Mouse (Mus musculus) megakaryocyte-erythroid progenitor cell, adult 5-6 weeks (primary cell): ENCODE data around the gene B2m. TPM values are rescaled to one million over a fixed set of nuclear protein-coding genes. Genes with fewer than 3 reads are reported as not detected.
A peak's percentile ranks its signal among the peaks of the same experiment; 100 is the strongest.

Experiments used
- ATAC-seq: replicated peaks from 2 replicates; pipeline ENCODE4 v1.8.0; 2016; ENCODE audit warnings: mild to moderate bottlenecking, inconsistent platforms; ENCODE audit not compliant: severe bottlenecking, poor library complexity, low FRiP score, low TSS enrichment
- total RNA-seq, 2 experiments: library from RNA; stranded (forward) in 1 of 2; stranded (reverse) in 1 of 2; fragments of 200-1000, 215-1000 nt in 1 of 2; fragments of >200 nt in 1 of 2; fragmentation: Nextera tagmentation in 1 of 2; gene quantifications; 2 replicates each; pipeline ENCODE4 v1.2.3; 2014 to 2017

Gene B2m
- total RNA-seq, 2 experiments from 2014 or later = 1,448 to 1,891 TPM

DNA sequence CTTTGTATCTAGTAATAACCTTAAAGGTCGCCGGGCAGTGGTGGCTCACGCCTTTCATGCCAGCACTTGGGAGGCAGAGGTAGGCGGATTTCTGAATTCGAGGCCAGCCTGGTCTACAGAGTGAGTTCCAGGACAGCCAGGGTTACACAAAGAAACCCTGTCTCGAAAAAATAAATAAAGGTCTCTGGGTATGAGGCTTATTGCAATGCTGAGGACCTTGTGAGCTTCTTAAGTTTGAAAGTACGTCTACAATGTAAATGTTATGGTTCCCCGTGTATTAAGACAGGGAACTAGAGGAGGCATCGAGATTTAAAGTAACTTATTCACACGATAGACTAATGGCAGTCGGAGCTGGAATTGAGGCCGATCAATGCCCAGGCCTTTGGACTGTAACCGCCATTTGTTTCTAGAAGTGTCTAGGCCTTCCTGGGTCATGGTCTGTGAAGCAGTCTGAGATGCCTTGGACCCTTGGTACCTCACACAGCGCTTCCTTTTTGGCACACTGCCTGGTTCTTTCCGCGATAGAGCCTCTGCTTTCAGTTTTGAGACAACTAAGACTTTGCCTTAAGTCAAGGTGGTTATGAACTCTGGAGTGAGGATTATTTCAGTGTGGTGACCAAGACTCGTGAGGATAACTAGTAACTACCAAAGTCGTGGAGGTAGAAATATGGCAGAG, 894 bp downstream of the B2m start:
- peak; percentile 14; the same call in 1 of the 2 replicates for ATAC-seq

GRCm38 (mm10) chr2:122149316-122149715, 1.8 kb downstream of the B2m start:
- no peak for ATAC-seq

- no peak for ATAC-seq
Observed at GRCm38 (mm10) chr2:122149716-122150115, 2.2 kb downstream of the B2m start.

DNA sequence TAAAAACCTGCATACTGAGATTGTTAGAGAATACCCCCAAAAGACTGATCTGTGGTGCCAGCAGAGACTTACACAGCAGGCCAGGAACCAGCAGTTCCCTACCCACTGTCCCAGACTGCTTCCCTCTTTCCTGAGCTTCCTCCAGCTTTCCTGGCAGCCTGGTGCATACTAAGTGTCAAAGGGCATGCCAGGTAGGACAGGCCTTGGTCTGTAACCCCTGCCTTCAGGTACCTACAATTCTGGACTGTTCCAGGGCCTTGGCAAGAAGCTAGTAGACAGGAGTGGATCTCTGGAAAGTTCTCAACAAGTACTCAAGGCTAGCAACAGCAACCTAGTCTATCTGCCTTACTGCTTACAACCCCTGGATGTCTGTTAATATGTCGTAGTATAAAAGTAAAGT, 3.7 kb downstream of the B2m start:
- no peak for ATAC-seq

- no peak for ATAC-seq
Observed at GRCm38 (mm10) chr2:122152850-122153249, 5.4 kb downstream of the B2m start.

DNA sequence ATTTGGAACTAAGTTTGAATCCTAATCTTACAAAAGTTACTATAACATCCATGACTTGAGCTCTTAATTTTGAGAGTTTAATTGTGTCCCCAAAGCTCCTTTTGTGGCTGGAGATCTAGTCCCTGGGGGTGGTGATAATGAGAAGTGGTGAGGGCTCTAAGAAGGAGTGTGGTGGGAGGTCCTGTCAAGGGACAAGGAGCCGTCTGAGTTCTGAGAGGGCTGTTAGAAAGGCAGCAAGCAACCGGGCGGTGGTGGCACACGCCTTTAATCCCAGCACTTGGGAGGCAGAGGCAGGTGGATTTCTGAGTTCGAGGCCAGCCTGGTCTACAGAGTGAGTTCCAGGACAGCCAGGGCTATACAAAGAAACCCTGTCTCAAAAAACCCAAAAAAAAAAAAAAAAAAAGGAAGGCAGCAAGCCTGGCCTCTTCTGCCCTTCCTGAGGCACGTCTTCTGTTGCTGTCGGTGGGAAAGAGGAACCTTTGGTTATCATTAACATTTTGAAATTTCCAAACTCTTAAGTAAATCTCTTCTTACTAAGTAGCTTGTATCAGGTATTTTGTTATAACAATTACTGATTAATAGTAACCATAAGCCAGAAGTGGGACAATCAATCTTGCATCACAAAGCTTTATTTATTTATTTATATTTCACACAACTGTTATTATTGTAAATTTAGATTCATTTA, 6.3 kb downstream of the B2m start:
- ATAC-seq = no peak

GRCm38 (mm10) chr2:122154479-122154878, 7.0 kb downstream of the B2m start:
- ATAC-seq = no peak

GRCm38 (mm10) chr2:122155292-122155691, 7.8 kb downstream of the B2m start:
- no peak for ATAC-seq

- ATAC-seq = no peak
Observed at GRCm38 (mm10) chr2:122156051-122156700, 8.7 kb downstream of the B2m start.

DNA sequence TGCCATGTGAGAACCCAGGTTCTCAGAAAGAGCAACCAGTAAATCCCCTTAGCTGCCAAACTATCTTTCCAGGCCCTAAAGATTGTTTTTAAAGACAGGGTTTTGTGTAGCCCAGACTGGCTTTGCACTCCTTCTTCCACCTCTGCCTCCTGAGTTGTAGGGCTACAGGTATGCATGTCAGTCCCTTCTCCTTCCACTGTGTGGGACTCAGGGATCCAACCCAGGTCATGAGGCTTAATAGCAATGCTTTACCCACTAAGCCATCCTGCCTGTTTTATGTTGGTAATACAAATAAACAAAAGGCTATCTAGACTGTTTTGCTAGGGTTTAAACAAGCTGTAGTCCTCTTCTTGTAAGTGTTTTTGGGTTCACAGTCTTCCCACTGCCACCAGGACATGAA, 10.1 kb downstream of the B2m start:
- no peak for ATAC-seq

DNA sequence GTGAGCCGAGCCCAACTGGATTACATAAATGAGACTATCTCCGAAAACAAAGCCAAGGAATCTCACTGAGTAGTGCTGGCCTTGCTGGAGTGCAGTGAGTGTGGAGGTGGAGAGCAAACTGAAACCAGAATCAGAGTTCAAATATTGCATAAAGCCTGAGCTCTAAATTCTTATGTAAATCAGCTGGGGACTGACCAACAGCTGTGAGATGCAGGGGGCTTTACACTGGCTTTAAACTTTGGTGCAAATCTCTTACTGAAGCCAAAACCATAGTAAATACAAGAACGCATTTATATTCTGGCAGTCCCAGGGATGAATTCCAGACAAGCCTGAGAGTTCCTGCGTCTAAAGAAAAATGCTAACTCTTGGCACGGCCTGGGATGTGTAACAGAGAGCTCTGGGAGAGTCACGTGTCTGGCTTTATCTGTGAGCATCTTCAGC, 10.9 kb downstream of the B2m start:
- ATAC-seq = no peak

DNA sequence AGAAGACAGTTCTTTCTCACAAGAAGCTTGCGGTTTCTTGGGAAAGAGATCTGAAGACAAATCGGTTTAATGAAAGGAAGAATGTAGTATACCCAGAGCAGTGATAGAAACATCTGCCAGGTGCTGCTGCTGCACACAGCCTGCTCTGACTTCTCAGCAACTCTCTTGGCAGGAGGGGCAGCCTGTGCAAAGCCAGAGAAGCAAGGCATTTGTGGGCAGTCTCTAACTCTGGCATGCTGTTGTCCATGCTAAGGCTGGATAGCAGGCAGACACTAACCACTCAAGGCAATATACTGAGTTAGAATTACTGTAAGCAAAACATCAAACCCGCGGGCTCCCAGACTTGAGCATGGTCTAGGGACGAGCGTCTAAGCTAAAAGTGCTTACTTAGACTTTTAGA, 12.2 kb downstream of the B2m start:
- no peak for ATAC-seq

GRCm38 (mm10) chr2:122160680-122161079, 13.2 kb downstream of the B2m start, which contains the start of gene Trim69:
Trim69 (plus strand) TSS chr2:122160700.
- peak; percentile 67 for ATAC-seq

DNA sequence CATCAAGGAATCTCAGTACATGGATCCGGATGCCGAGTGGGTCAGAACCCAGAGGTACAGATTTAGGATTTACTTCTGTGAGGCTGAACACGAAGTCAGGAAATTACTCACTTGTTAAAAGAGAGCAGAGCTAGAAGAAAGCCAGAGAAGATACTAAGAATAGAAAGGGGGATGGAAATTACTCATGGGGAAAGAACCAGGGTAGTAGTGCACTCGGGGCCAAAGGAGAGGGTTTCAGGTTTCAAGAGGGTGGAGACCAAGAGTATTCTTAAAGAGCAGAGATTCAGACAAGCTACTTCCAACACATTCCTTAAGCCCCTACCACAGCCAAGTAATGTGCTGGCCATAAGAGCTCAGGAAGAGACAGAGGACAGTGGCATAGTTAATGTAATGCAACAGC, 14.1 kb downstream of the B2m start:
- ATAC-seq = no peak

- no peak for ATAC-seq
Observed at GRCm38 (mm10) chr2:122162529-122162928, 15.0 kb downstream of the B2m start.

- peak; percentile 31; the same call in 1 of the 2 replicates for ATAC-seq
Observed at GRCm38 (mm10) chr2:122163430-122164195, 16.1 kb downstream of the B2m start.

DNA sequence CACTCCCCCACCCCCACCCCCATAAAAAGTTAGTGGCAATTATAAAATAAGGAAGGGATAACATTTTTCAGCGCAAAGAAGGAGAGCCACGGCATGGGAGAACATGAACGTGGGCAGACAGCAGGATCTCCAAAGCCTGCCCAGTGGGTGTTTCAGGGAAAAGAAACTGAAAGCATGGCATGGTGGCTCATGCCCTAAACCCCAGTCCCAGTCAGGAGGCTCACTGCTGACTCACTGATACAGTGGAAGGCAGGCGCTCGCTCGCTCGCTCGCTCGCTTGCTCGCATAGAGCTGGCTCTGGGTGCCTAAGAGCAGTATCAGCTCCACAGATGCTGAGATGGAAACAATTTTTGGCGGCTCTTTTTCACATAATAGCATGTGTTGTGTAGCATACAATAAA, 16.8 kb downstream of the B2m start:
- peak; percentile 87 for ATAC-seq

- no peak for ATAC-seq
Observed at GRCm38 (mm10) chr2:122171292-122171691, 23.8 kb downstream of the B2m start.

DNA sequence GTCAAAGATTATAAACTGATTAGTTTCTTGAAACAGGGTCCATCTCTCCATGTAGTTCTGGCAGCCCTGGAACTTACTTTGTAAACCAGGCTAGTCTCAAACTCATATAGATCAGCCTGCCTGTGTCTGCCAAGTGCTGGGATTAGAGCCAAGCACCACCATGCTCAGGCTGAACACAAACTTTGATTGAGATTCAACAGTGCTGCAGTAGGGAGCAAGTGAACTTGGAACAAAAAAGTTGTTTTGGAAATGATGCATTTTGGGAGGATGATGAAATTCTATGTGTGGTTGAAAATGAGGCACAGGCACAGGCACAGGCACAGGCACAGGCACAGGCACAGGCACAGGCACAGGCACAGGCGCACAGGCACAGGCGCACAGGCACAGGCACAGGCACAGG, 24.7 kb downstream of the B2m start:
- ATAC-seq = no peak
